Mouse (Mus musculus) ES-E14 (cell line): ENCODE results near the gene Olfr541. TPM values are rescaled to one million over a fixed set of nuclear protein-coding genes. Genes with fewer than 3 reads are reported as not detected.

ENCODE experiments used
- DNase-seq: peaks from one replicate; pipeline ENCODE4 v3.0.0-alpha.2; 2013; ENCODE audit warnings: low read depth, low spot score
- H3K27ac ChIP-seq: 2 replicates; pipeline ENCODE4 v1.5.1; 2012; ENCODE audit warnings: low read depth, mild to moderate bottlenecking, low read length, moderate library complexity, mixed read lengths; ENCODE audit not compliant: poor library complexity, insufficient read depth, severe bottlenecking
- H3K36me3 ChIP-seq: 2 replicates; pipeline ENCODE4 v1.6.1; 2012; ENCODE audit warnings: mild to moderate bottlenecking, low read length, moderate library complexity, mixed read lengths; ENCODE audit not compliant: control insufficient read depth, poor library complexity, insufficient read depth, severe bottlenecking
- H3K4me1 ChIP-seq, 2 experiments: fragments of 150-350 bp in 1 of 2; sonication (generic) in 1 of 2; 2 replicates each; pipeline ENCODE4 v1.6.1; 2012; ENCODE audit warnings: low read length in 2 of 2, mild to moderate bottlenecking in 1 of 2, mixed read lengths in 1 of 2; ENCODE audit not compliant: control insufficient read depth in 2 of 2, insufficient read depth in 2 of 2, poor library complexity in 1 of 2
- H3K4me3 ChIP-seq, 2 experiments: fragments of 150-350 bp in 1 of 2; sonication (generic) in 1 of 2; 2 replicates each; pipeline ENCODE4 v1.5.1; 2012; ENCODE audit warnings: low read length in 2 of 2, low read depth in 1 of 2, mild to moderate bottlenecking in 1 of 2, mixed read lengths in 1 of 2; ENCODE audit not compliant: insufficient read depth in 1 of 2, poor library complexity in 1 of 2, severe bottlenecking in 1 of 2
- H3K9ac ChIP-seq: 2 replicates; pipeline ENCODE4 v1.6.1; 2012; ENCODE audit warnings: low read depth, mild to moderate bottlenecking, low read length, mixed read lengths; ENCODE audit not compliant: poor library complexity, insufficient read depth, severe bottlenecking
- H3K9me3 ChIP-seq: fragments of 150-350 bp; sonication (generic); 2 replicates; pipeline ENCODE4 v1.6.1; 2012; ENCODE audit warnings: low read depth, mild to moderate bottlenecking, low read length; ENCODE audit not compliant: control insufficient read depth, insufficient read depth
- CHD2 ChIP-seq: IDR thresholded peaks from 2 replicates; pipeline ENCODE4 v1.6.1; 2014; ENCODE audit warnings: mild to moderate bottlenecking, low read depth, low read length, inconsistent platforms
- HCFC1 ChIP-seq: IDR thresholded peaks from 2 replicates; pipeline ENCODE4 v1.6.1; 2012; ENCODE audit warnings: low read length, inconsistent platforms, borderline replicate concordance; ENCODE audit not compliant: insufficient read depth
- MAFK ChIP-seq: IDR thresholded peaks from 2 replicates; pipeline ENCODE4 v1.6.1; 2014; ENCODE audit warnings: mild to moderate bottlenecking, low read depth, low read length, inconsistent platforms; ENCODE audit not compliant: insufficient read depth
- ZC3H11A ChIP-seq: IDR thresholded peaks from 2 replicates; pipeline ENCODE4 v1.6.1; 2012; ENCODE audit warnings: low read depth, mild to moderate bottlenecking, inconsistent platforms, low read length, borderline replicate concordance
- ZNF384 ChIP-seq: IDR thresholded peaks from 2 replicates; pipeline ENCODE4 v1.6.1; 2012; ENCODE audit warnings: low read depth, low read length, inconsistent platforms
- in situ Hi-C, 2 experiments: fragments of 600-800 bp; cut with MboI; formaldehyde crosslinking; loops; one replicate each; pipeline ENCODE4 v1.15.1; 2025; ENCODE audit warnings: low sequenced_read_pairs in 2 of 2, inconsistent platforms in 1 of 2; ENCODE audit not compliant: unreplicated experiment in 2 of 2
- total RNA-seq: library from RNA; depleted of rRNA; stranded (reverse); fragments of 300-350 nt; gene quantifications from 2 replicates; pipeline ENCODE4 v1.2.3, GENCODE M21; 2012

The Olfr541 gene
- total RNA-seq, 1 experiment, result not detected

DNA sequence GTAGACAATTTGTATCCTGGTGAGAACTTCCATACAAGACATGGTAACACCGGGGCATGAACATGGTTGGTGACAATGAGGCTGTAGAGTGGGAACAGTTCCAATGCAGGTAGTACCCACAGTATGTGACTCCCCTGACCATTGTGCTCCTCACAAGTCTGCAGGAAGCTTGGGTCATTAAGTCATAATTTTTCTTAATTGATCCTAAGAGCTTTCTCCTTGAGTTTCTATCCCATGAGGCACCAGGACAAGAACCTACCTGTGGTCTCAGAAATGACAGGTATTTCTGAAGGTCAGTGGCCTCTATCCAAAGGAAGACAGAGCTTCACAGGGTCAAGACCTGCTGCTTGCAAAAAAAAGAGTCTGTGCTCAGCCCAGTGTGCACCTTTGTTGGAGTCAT is 15.4 kb upstream of the Olfr541 start, which contains the start of gene Olfr45:
Gene Olfr45, plus strand, starts transcription at position 301 of the 400 bp plus-strand sequence.
- H3K27ac ChIP-seq, result no peak within 1 kb of the TSS
- H3K9me3 ChIP-seq, result no peaks in the 10 kb centered on the region; the same call in 1 of the 2 replicates
- H3K9ac ChIP-seq, result no peak within 1 kb of the TSS
- no peak for DNase-seq
- H3K36me3 ChIP-seq, result no peaks in the 10 kb centered on the region
- TF ChIP-seq ZC3H11A (no peak), ZNF384 (no peak), CHD2 (no peak), MAFK (no peak), HCFC1 (no peak)
- H3K4me1 ChIP-seq, result 0 out of 4 replicates have a peak, but pooled peaks cover 0 to 1% of the 10 kb centered on the region in 2 experiments
- in situ Hi-C loops, result no loop called here
- no peak within 1 kb of the TSS for H3K4me3 ChIP-seq

DNA sequence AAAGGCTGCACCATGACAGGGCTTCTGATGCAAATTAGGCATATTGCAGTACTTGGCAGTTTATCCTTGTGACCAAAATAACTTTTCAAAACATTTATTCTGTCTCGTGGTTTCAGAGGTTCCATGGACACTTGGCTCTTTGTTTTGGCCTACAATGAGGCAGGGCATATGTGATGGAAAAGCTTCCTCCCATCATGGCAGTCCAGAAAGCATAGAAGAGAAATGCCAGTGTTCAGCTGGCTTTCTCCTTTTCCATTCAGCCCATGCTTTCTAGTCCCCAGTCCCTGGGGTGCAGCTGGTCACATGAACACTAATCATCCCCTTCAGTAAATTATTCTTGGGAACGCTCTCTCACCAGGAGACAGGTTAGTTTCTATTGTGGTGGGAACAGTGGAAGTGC is 9.3 kb downstream of the Olfr541 start:
- Histone ChIP-seq H3K36me3 (no peaks in the 10 kb centered on the region), H3K4me3 (no peak overlapping the region), H3K4me1 (no peaks in the 10 kb centered on the region), H3K27ac (no peak overlapping the region), H3K9me3 (no peaks in the 10 kb centered on the region), H3K9ac (no peak overlapping the region)
- in situ Hi-C loops, result no loop called here
- no peak for DNase-seq
- no peak for TF ChIP-seq HCFC1

DNA sequence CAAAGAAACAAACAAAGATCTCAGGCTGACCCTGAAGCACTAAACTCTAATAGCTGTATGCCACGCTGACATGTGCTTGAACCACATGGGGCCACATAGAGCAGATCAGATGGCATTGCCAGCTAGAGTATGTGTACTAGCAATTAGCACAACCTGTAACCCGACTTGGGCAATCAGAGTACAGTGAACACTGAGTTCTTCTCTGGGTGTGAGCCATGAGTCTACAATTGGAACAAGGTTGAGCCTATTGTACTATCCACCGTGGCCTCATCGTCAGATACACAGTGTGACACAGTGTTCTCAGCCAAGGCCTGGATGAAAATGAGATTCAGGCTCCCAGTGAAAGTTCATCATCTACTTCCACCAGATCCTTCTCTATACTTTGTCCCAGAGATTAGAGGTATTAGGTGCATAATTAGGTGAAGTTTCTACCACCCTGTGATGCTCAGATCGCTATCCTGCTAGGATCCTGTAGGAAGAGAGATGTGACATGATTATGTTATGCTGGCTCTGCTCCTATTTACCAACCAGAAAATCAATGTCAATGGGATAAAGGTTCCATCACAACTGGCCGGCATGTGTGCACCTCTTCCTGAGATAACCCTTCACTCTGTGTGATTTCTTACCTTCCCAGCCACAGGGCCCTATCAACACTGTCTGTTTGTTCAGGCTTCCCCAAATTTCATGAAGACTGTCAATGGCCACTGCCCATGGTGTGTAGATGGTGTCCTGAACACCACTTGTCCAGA is 10.6 kb downstream of the Olfr541 start:
- no peaks in the 10 kb centered on the region for H3K36me3 ChIP-seq
- no peak for DNase-seq
- no peak overlapping the region for H3K27ac ChIP-seq
- no peaks in the 10 kb centered on the region for H3K9me3 ChIP-seq
- in situ Hi-C loops, result no loop called here
- no peaks in the 10 kb centered on the region for H3K4me1 ChIP-seq
- no peak for TF ChIP-seq ZC3H11A
- TF ChIP-seq CHD2, result no peak
- TF ChIP-seq ZNF384, result no peak
- TF ChIP-seq MAFK, result no peak
- TF ChIP-seq HCFC1, result no peak
- no peak overlapping the region for H3K4me3 ChIP-seq
- H3K9ac ChIP-seq, result no peak overlapping the region

DNA sequence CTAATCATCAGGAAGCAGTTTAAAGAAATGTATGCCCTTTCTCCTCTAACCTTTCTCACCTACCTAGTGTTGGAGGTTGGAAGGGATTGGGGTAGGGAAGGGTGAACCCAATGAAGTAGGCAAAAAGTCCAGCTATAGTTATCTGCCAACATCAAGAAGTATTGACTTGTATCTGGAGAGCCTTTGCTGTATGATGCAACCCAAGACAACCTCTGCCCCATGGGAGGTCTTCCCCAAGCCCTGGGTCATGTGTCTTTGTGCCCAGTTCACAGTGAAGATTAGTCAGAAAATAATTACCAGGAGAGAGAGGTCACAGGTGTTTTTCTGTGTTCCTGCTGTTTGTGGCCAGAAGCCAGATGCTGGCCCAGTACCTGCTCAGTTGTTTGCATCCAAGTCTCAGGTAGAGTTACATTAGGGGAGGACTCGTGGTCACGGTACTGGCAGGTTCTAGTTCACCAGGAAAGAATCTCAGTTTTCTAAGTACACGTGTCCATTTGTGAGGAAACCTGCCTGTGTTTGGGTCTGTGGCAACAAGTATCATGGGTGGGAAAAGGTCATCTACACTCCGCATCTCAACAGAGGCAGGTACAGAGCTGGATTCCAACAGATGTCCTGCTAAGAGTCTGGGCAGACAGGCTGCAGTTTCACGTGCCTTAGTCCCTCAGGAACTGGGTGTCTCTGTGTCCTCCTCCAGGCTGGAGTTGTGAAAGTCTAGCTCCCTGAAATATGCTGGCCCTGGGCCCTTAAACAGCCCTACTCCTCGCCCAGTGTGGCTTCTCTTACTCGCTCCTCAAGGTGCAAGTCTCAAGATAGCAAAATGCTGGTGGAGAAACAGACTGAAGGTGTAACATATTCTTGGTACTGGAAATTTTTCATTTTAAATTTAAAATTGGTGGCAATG is 20.3 kb downstream of the Olfr541 start:
- H3K9me3 ChIP-seq, result no peaks in the 10 kb centered on the region
- TF ChIP-seq ZNF384 (no peak), ZC3H11A (no peak), MAFK (no peak), CHD2 (no peak), HCFC1 (no peak)
- in situ Hi-C loops, result no loop called here
- H3K36me3 ChIP-seq, result no peaks in the 10 kb centered on the region
- no peak for DNase-seq
- H3K9ac ChIP-seq, result no peak overlapping the region
- no peak overlapping the region for H3K4me3 ChIP-seq
- no peak overlapping the region for H3K27ac ChIP-seq
- no peaks in the 10 kb centered on the region for H3K4me1 ChIP-seq
